Mouse (Mus musculus): ENCODE results near the gene Wfdc17.

The Wfdc17 gene

DNA sequence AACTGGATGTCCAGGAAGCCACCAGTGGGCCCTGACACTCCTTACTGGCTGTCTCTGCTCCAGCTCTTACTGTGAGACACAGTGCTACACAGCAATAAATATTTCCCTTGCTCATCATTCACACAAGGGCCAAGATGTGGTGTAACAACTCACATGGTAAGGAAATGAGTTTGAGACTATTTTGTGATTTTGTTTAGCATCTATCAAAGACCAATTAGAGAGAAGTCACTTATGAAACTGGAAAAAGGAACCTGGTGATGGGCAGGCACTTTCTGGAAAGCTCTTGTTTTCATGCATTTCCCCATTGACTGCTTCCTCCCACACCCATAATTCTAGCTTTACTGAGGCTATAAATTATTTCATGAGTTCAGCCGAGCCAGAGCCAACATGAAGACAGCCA is at the start of gene Wfdc17:
Gene Wfdc17 (plus strand): TSS at position 287 of the 400 bp plus-strand sequence.
- DNase-seq (ENCODE audit: low read depth, low spot score): no peak

DNA sequence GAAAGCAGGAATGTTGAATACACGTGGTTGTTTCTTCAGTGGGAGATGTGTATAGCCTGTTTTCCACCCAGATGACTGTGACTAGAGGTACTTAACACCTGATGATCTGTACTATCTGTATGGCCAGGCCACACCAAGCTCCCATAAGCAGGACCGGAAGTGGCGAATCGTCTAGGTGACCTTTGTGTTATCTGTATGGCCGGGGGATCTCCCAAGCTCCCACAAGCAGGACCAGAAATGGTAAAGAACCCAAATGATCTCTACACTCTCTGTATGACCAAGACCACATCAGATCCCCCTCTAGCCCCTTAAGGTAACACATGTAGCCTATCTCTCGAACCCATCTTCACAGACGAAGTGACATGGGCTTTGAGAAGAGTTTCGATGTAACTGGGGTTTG is 49.2 kb upstream of the Wfdc17 start:
- no peak for DNase-seq (ENCODE audit: low read depth, low spot score)

DNA sequence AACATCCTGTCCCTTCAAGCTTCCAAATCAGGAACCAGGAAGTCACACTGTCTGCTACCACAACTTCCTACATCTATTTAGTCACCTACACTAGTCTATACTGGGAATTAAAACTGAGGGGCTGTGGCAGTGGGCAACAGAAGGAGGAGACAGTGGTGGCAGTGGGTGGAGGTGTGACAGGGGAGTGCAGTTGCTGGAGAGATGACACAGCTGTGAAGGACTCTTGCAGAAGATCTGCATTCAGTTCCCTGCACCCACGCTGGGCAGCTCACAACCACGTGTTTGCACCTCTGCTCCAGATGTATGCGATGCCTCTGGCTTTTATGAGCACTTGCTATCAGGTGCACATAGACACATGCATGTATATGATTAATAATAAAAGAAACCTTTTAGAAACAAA is 46.3 kb upstream of the Wfdc17 start:
- no peak for DNase-seq (ENCODE audit: low read depth, low spot score)

DNA sequence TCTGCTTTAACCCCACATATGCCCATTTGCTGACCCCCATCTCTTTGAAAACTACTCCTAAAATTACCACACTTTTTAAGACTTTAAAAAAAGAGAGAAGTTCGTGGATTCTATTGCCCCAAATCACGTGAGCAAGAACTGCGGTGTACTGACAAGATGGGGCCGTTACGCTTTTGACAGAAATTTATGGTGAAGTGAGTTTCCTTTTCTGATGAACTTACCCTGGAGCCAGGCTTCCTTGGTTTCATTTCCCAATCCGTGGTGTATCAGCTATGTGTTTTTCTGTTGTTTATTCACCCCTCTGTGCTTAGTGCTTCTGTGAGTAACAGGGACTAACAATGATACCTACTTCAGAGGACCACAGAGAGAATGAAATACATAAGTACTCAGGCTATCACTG is 45.0 kb upstream of the Wfdc17 start:
- DNase-seq (ENCODE audit: low read depth, low spot score): no peak

DNA sequence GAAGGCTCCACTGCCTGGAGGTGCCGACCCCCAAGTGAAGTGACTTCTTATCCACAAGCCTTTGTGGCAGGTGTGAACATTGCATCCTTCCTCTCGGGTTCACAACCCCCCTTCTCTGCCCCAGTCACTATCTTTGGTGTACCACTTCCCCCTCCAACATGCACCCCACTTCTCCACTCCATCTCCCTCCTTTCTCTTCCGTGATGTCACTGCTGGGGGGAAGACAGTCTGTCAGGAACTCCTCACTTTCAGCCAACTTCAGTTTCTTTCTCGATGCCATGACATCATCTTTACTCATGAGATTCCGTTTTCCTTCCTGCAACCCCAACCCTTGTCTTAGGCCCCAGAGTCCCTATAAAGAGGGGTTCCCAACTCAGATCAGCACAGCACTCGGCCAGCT is 41.6 kb upstream of the Wfdc17 start, which contains the start of gene Ccl4:
Gene Ccl4 (plus strand): TSS at position 381 of the 400 bp plus-strand sequence.
- DNase-seq (ENCODE audit: low read depth, low spot score): no peak

DNA sequence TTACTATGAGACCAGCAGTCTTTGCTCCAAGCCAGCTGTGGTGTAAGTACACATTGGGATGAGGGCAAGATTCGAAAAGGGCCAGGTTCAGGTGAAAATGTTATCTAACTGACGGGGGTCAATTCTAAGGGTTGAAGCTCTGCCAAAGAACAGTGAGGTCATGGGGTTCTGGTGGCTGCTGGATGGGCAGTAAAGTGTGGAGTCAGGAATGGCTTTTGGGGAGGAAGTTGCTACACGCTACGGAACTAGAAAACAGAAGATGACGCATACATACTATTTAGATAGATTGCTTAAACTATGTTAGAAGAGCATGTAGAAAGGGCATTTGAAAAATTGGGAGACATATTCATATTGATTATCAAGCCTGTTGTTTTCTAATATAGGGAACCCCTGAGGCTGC is 40.3 kb upstream of the Wfdc17 start:
- no peak for DNase-seq (ENCODE audit: low read depth, low spot score)

DNA sequence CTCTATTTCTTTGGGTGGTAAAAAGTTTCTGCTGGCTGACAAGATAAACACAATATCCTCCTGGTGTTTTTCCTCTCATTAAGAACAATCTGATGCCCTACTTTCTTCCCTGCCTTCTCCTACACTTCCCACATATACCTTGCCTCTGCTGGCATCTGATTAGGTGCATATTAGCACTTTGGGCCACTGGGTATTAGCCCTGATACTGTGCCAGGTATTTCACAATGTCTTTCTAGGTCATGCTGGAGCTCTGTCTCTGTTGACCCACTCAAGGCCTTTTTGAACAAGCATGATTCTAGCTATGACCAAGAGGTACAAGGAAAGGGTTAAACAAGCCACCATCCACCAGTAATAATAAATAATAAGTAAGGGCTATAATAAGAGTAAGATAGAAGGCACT is 32.0 kb upstream of the Wfdc17 start:
- DNase-seq (ENCODE audit: low read depth, low spot score): no peak

DNA sequence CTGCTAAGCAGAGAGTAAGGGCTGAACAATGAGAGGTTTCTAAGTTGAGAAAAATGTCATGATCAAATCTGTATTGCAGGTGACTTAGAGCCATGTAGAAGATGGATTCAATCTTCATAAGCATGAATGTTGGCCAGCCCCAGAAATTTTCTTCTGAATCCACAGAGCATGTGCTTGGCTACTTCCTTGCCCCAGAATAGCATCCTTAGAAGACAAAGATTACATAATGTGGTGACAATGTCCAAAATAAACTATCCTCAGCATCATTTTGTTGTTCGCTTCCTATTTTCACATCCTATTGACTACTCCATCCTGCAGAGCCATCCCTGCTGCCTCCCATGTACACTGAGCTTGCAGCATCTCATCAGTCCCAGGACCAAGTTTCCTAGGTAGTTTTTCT is 28.1 kb upstream of the Wfdc17 start:
- no peak for DNase-seq (ENCODE audit: low read depth, low spot score)

DNA sequence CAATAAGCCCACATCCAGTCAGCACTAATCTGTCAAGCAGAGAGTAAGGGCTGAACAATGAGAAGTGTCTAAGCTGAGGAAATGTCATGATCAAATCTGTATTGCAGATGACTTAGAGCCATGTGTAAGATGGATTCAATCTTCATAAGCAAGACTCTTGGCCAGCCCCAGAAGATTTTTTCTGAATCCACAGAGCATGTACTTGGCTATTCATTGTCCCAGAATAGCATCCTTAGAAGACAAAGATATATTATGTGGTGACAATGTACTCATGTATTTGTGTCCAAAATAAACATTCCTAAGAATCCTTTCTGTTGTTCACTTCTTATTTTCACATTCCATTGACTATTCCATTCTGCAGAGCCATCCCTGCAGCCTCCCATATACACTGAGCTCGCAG is 13.9 kb upstream of the Wfdc17 start:
- DNase-seq (ENCODE audit: low read depth, low spot score): peak; percentile 87

DNA sequence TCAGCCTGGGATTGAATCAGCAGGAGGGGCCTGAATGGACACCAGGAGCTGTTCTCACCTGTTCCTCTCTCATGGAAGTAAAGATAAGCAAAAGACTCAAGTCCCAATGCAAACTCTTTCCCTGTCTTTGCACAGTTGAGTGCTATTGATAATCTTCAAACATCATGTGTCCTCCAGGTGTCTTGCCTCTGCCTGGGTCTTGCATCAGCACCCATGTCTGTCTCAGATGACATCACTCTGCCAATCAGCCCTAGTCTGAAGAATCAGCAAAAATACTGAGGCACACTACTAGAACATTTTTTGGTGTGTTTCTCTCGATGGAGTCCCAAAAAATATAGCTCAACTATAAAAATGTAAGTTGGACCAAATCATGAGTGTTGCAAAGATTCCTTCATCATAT is 11.8 kb upstream of the Wfdc17 start:
- DNase-seq (ENCODE audit: low read depth, low spot score): no peak

DNA sequence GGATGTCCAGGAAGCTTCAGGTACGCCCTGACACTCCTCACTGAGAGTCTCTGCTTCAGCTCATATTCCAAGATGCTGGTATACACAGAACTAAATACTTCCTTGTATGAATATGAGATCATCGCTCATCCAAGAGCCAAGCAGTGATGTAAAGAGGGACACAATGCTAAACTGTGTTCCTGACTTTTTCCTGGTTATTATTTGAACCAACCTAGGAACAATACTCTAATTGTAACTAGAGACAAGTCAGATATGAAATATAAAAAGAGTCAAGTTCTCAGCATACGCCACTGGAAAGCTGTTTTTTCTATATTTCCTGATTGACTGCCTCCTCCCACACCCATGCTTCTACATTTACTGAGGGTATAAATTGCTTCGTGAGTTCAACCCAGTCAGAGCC is 4.9 kb downstream of the Wfdc17 start, which contains the start of gene Wfdc18:
Gene Wfdc18 (plus strand): TSS at position 301 of the 400 bp plus-strand sequence.
- no peak for DNase-seq (ENCODE audit: low read depth, low spot score)

DNA sequence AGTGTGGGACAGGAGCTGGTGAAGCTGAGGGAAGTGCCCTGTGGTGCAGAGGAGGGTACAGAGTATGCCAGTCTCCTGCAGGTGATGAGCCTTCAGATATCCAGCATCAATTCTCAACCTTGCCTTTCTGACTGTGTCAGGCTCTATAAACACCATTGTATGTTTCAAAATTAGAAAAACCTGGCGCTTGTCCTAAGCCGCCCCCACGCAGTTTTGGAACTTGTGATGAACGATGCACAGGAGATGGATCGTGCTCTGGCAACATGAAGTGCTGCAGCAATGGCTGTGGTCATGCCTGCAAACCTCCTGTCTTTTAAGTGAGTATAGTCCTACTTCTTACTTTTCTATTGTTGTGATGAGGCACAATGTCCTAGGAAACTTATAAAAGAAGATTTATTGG is 5.9 kb downstream of the Wfdc17 start:
- DNase-seq (ENCODE audit: low read depth, low spot score): no peak

DNA sequence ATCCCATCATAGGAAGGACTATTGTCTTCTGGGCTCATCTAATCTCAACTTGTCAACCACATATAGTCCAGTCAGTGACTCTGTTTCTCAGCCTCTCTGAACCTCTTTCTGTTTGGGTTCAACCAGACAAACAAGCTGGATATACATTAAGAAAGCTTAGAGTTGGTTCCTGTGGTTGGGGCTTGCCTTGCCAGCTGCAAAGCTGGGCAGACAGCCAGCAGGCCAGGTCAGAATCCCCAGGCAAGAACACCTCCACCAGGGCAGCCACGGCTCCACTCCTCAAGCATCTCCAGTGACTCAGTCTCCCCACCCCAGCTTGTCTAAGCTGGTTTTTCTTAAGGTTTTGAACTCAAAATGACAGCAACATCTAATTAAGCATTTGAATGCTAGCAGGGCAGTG is 8.9 kb downstream of the Wfdc17 start:
- DNase-seq (ENCODE audit: low read depth, low spot score): peak; percentile 38

DNA sequence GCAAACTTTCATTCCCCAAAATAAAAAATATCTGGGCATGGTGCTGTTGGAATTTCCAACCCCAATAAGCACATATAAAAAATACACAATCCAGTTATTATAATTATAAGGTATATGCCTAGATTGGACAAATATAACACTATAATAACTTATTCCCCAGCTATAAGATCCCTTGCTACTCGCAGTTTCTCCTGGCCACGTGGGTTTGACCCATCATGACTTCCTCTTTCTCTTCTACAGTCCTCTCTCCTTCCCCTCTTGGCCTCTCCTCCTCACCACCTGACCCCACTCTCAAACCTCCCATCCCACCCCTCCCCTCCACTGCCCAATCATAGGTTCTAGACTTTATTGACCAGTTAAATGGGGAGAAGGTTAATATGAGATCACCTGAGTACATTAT is 10.1 kb downstream of the Wfdc17 start:
- DNase-seq (ENCODE audit: low read depth, low spot score): no peak

DNA sequence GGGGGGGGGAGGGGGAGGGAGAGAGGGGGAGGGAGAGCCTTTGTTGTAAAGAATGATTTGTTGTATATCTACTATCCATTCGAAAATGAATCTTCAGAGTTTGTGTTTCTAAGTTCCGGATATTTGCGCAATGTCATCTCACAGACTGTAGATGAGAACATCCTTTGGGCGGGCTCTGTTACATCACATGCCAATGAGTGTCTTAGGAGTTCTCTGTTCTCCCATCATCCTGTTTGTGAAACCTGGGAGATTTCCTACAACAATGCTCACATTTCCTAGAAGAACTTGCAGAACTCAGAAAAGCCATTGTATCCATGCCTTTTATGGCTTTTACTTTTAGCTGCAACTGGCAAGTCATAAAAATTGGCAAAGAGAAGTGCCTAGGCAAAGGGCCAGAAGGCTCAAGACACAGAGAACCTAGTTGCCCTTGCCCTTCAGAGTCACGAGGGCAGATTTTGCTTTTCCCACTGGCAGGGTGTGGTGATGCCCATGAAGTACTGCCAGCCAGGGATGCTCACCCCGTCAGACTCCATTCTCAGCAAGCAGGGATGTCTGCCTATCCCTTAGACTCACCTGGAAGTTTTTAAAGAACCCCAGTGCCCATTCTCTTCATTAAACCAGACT is 13.4 kb downstream of the Wfdc17 start:
- peak; percentile 64 for DNase-seq (ENCODE audit: low read depth, low spot score)

DNA sequence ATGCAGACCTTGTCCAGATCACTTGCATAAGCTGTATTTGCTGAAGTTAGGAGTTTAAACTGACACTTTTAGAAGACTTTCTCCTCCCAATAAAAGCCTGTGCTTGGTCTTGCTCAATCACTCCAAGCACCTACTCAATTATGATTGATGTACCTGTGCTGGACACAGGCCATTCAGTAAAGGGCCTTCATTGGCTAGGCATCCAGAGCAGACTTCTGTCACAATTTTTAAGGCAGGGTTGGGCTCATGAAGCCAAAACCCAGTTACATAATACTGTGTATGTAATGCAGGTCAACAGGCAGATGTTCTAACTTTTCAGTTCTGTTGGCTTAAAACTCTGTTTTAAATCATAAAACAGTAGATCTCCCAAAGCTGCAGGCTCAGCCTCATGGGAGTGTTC is 17.0 kb downstream of the Wfdc17 start:
- DNase-seq (ENCODE audit: low read depth, low spot score): no peak

DNA sequence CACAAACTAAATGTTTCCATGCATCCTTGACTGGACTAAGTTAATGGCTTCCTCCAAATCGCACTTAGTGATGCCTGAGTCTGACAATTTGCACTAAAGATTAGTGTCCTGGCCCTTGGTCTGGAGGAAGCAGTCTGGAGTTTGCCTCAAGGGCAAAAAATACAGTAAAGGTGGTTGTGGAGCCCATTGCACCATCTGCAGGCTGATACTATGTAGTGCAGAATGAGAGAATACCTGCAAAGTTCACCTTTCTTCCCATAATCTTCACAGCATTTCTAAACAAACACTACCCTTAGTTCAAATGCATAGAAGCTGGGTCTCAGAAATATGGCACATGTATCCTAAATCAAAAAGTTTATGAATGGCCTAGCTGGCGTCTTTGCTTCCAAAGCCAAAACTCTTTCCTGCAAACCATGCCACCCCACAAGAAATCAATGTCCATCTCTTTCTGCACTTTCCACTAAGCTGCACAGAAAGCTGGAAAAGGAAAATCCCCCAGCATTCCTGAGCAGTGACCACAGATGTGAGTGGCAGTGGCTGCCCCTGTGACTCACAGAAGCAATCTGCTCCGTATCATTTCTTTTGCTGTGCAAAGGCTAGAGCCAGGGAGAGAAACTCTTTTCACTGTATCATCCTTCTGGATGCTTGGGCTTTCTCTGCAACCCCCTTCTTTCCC is 25.1 kb downstream of the Wfdc17 start:
- DNase-seq (ENCODE audit: low read depth, low spot score): peak; percentile 95

DNA sequence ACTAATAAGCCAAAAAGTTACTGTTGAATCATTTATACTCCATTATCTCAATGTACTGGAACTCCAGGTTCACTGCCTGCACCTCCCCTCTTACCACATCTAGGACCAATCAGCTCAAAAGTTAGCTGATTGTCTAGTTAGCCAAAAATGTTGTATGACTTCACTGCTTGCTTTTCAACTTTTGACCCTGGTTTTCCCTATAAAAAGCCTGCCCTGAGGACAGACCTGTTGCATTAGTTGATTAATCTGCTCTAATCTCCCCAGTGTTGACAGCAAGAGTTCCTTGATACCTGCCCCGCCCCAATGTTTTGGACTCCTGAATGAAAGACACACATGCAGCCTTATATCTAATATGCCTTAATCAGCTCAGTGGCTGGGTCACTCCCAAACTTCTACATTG is 27.3 kb downstream of the Wfdc17 start:
- DNase-seq (ENCODE audit: low read depth, low spot score): peak; percentile 68

DNA sequence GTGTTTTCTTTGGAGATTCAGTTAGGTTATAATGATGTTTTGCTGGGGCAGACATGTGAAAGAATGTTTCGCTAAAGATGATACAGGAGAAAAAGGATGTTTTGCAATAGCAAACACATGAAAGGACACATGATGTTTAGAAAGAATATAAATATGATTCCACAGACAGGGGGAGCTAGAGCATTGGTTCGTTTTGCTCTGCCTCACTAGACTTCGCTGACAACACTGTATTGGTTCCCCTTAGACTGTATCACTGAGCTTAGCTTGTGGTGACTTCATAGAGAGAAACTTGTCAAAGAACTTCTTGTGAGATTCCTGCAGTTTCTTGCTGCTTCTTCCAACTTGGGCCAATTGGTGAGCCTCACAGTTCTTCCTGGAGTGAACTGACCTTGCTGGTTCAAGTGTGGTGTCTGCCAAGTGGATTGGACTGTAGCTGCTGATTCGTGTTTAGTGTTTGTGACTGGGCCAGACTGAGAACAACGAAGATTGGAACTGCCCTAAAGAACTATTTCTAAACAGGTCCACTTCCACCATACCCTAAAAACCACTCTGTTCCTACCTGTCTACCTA is 29.4 kb downstream of the Wfdc17 start:
- no peak for DNase-seq (ENCODE audit: low read depth, low spot score)

DNA sequence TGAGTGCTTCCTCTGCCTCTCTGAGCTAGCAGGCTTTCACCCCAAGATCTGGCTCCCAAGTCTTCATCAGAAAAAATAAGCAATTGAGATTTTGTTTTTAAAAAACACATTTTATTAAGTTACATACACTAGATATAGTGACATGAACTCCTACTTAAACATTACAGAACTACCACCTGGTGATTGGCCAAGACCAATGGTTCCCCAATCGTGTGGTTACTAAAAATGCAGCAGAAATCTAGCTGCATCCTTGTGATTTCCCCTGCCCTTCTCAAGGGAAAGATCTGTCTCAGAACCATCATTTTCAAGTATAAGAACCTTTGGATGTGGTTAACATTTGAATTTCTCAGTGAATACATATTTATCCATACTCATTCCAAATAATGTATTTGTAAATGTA is 30.4 kb downstream of the Wfdc17 start:
- no peak for DNase-seq (ENCODE audit: low read depth, low spot score)

DNA sequence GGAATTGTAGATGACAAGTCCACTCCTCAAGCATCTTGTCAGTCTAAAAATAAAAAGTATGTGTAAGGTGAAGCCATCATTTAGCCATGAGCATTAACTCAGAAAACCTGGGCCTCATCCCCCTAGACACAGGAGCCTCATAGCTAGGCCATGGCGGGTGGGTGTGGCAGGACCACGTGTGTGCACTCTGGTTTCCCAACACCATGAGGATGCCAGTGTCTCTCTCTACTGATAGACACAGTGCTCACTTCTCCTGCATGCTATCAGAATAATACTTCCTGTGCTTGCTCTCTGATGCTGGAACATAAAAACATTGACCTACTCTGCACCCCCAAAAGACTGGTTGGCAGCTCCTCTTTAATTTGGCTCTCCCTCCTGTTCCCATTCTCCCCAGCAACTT is 32.1 kb downstream of the Wfdc17 start:
- DNase-seq (ENCODE audit: low read depth, low spot score): no peak

DNA sequence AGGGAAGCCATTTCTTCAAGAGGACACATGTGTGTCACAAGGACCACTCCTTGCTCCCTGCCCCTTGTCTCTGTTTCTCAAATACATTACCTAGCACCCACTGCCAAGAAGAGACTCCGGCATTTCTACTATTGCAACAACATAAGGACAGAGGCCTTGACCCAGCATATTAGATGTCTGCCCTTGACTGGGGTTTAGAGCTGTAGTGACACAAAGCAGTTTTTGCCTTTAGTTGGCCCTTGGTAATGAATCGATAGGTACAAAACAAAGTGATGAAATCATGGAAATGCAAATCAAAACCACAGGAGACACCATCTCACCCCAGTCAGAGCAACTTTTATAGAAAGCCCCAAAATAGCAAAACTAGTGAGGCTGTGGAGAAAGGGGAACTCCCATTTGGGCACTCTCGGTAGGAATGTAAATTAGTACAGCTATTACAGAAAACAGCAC is 33.3 kb downstream of the Wfdc17 start:
- DNase-seq (ENCODE audit: low read depth, low spot score): no peak

DNA sequence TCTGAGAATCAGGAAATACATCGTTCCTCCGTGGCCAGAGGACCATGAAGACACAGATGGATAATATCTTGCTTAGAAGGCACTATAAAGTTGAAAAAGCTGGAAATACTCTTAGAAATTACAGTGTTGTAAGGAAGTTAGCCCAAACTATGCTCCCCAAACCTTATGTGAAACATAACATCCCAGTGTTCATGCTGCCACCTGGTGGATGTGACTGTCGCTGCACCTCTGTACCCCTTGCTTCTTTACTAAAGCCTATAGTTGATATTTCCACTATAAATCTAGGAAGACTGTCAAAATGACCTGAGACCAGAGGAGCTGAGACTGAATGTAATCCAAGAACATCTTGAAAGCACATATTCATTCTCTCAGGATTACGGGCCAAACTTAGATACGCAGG is 35.5 kb downstream of the Wfdc17 start:
- DNase-seq (ENCODE audit: low read depth, low spot score): peak; percentile 89
